Mouse (Mus musculus) embryonic stem cell, embryonic (primary cell): ENCODE measurements around the gene Trak1.

Source experiments
- CTCF ChIA-PET, 4 experiments: fragments of 300-600 bp in 2 of 4; fragments of 350-600 bp in 2 of 4; sonication (Branson Sonifier 250); formaldehyde crosslinking; loops; one replicate each; lab custom pipeline; 2022; ENCODE audit warnings: inconsistent platforms in 2 of 4; lab: Charles Lee
- POLR2A ChIA-PET, 4 experiments: fragments of 300-600 bp in 2 of 4; fragments of 350-600 bp in 2 of 4; sonication (Branson Sonifier 250); formaldehyde crosslinking; loops; one replicate each; lab custom pipeline; 2022; ENCODE audit warnings: antibody characterized with exemption in 4 of 4, inconsistent platforms in 1 of 4; lab: Charles Lee

Gene Trak1

GRCm38 (mm10) chr9:121398100-121398760 lies 100.9 kb downstream of the Trak1 start:
- CTCF ChIA-PET, result interaction anchor here in 2 of 4 experiments (0.6 to 1.3 kb wide), 6 partner anchors 22 to 465 kb away, joined by 3 to 8 read pairs (median 4); no protein-coding TSS in a partner anchor
- POLR2A ChIA-PET, result interaction anchor here in 2 of 4 experiments (0.5 to 1.0 kb wide), 2 partner anchors 45 to 1510 kb away, joined by 3 read pairs; no protein-coding TSS in a partner anchor

GRCm38 (mm10) chr9:121398761-121399160 lies 101.5 kb downstream of the Trak1 start:
- POLR2A ChIA-PET, result interaction anchor here in 2 of 4 experiments (0.5 to 1.0 kb wide), 2 partner anchors 45 to 1510 kb away, joined by 3 read pairs; no protein-coding TSS in a partner anchor

GRCm38 (mm10) chr9:121400608-121401007 lies 103.3 kb downstream of the Trak1 start:
- CTCF ChIA-PET, result interaction anchor here in 3 of 4 experiments (0.6 to 4.7 kb wide), 4 partner anchors 8 to 216 kb away, joined by 3 to 34 read pairs (median 4); no protein-coding TSS in a partner anchor
- POLR2A ChIA-PET, result interaction anchor here in 3 of 4 experiments (0.6 to 1.6 kb wide), 4 partner anchors 8 to 23 kb away, joined by 3 to 4 read pairs (median 3); no protein-coding TSS in a partner anchor

More at GRCm38 (mm10) chr9:121398761-121399160, 101.5 kb downstream of the Trak1 start:
- CTCF ChIA-PET, result interaction anchor here in 2 of 4 experiments (0.9 to 1.3 kb wide), 3 partner anchors 24 to 27 kb away, joined by 3 to 4 read pairs (median 3); no protein-coding TSS in a partner anchor

GRCm38 (mm10) chr9:121403157-121403671 lies 105.9 kb downstream of the Trak1 start:
- POLR2A ChIA-PET, result interaction anchor here in 3 of 4 experiments (0.5 to 3.1 kb wide), 21 partner anchors 9 to 307 kb away, joined by 3 to 12 read pairs (median 4); partner anchors contain the start of gene Ss18l2 (in 1 of the 3)
- CTCF ChIA-PET, result interaction anchor here in 3 of 4 experiments (0.5 to 4.7 kb wide), 11 partner anchors 10 to 241 kb away, joined by 3 to 34 read pairs (median 4); no protein-coding TSS in a partner anchor

GRCm38 (mm10) chr9:121403699-121404098 lies 106.4 kb downstream of the Trak1 start:
- CTCF ChIA-PET, result interaction anchor here in 3 of 4 experiments (0.5 to 4.7 kb wide), 10 partner anchors 11 to 241 kb away, joined by 3 to 34 read pairs (median 4); no protein-coding TSS in a partner anchor
- POLR2A ChIA-PET, result interaction anchor here in 3 of 4 experiments (0.6 to 3.1 kb wide), 20 partner anchors 9 to 629 kb away, joined by 3 to 12 read pairs (median 4); partner anchors contain the start of gene Ss18l2 (in 1 of the 3)

GRCm38 (mm10) chr9:121405088-121405681 lies 107.9 kb downstream of the Trak1 start:
- POLR2A ChIA-PET, result interaction anchor here in 2 of 4 experiments (0.5 to 1.6 kb wide), 3 partner anchors 10 kb away, joined by 3 to 11 read pairs (median 6); no protein-coding TSS in a partner anchor
- CTCF ChIA-PET, result no interaction called here

GRCm38 (mm10) chr9:121405792-121406191 lies 108.5 kb downstream of the Trak1 start:
- ChIA-PET POLR2A (interaction anchor here in 2 of 4 experiments (0.9 to 1.6 kb wide), 2 partner anchors 9 to 10 kb away, joined by 6 to 11 read pairs; no protein-coding TSS in a partner anchor), CTCF (interaction anchor here in 1 of 4 experiments (0.6 kb wide), 1 partner anchor 16 kb away, joined by 3 read pairs; no protein-coding TSS in a partner anchor)

- POLR2A ChIA-PET, result interaction anchor here in 2 of 4 experiments (0.7 to 1.9 kb wide), 5 partner anchors 8 to 32 kb away, joined by 3 to 11 read pairs (median 3); no protein-coding TSS in a partner anchor
Measured at GRCm38 (mm10) chr9:121414237-121414636, 116.9 kb downstream of the Trak1 start.

GRCm38 (mm10) chr9:121415626-121416241 lies 118.4 kb downstream of the Trak1 start:
- CTCF ChIA-PET, result interaction anchor here in 2 of 4 experiments (0.7 to 1.0 kb wide), 3 partner anchors 12 to 24 kb away, joined by 3 to 9 read pairs (median 3); no protein-coding TSS in a partner anchor
- POLR2A ChIA-PET, result interaction anchor here in 2 of 4 experiments (0.8 to 1.9 kb wide), 11 partner anchors 10 to 45 kb away, joined by 3 to 11 read pairs (median 3); no protein-coding TSS in a partner anchor

More at GRCm38 (mm10) chr9:121414237-121414636, 116.9 kb downstream of the Trak1 start:
- CTCF ChIA-PET, result interaction anchor here in 1 of 4 experiments (0.7 kb wide), 1 partner anchor 427 kb away, joined by 3 read pairs; no protein-coding TSS in a partner anchor

GRCm38 (mm10) chr9:121416460-121416859 lies 119.2 kb downstream of the Trak1 start:
- ChIA-PET POLR2A (interaction anchor here in 2 of 4 experiments (1.1 to 1.4 kb wide), 3 partner anchors 11 to 102 kb away, joined by 3 to 5 read pairs (median 4); no protein-coding TSS in a partner anchor), CTCF (no interaction called here)

GRCm38 (mm10) chr9:121416872-121417637 lies 119.8 kb downstream of the Trak1 start:
- CTCF ChIA-PET, result interaction anchor here in 3 of 4 experiments (0.6 to 1.3 kb wide), 3 partner anchors 25 to 966 kb away, joined by 3 to 7 read pairs (median 4); no protein-coding TSS in a partner anchor
- POLR2A ChIA-PET, result interaction anchor here in 2 of 4 experiments (1.1 to 1.4 kb wide), 3 partner anchors 10 to 103 kb away, joined by 3 to 5 read pairs (median 4); no protein-coding TSS in a partner anchor

- POLR2A ChIA-PET, result interaction anchor here in 2 of 4 experiments (0.7 to 1.6 kb wide), 2 partner anchors 16 to 18 kb away, joined by 3 to 6 read pairs; no protein-coding TSS in a partner anchor
- CTCF ChIA-PET, result interaction anchor here in 2 of 4 experiments (0.7 to 2.1 kb wide), 2 partner anchors 26 to 27 kb away, joined by 6 to 11 read pairs; no protein-coding TSS in a partner anchor
Measured at GRCm38 (mm10) chr9:121419011-121419410, 121.7 kb downstream of the Trak1 start.

- POLR2A ChIA-PET, result interaction anchor here in 1 of 4 experiments (1.6 kb wide), 1 partner anchor 17 kb away, joined by 6 read pairs; no protein-coding TSS in a partner anchor
Measured at GRCm38 (mm10) chr9:121419573-121419972, 122.3 kb downstream of the Trak1 start.

GRCm38 (mm10) chr9:121420817-121421216 lies 123.5 kb downstream of the Trak1 start:
- ChIA-PET POLR2A (interaction anchor here in 1 of 4 experiments (1.1 to 1.4 kb wide), 2 partner anchors 21 to 30 kb away, joined by 3 to 5 read pairs; no protein-coding TSS in a partner anchor), CTCF (interaction anchor here in 3 of 4 experiments (0.6 to 2.1 kb wide), 5 partner anchors 23 to 189 kb away, joined by 3 to 11 read pairs (median 4); no protein-coding TSS in a partner anchor)

More at GRCm38 (mm10) chr9:121419573-121419972, 122.3 kb downstream of the Trak1 start:
- CTCF ChIA-PET, result interaction anchor here in 3 of 4 experiments (0.6 to 2.1 kb wide), 3 partner anchors 27 to 117 kb away, joined by 6 to 11 read pairs (median 9); no protein-coding TSS in a partner anchor

- ChIA-PET POLR2A (interaction anchor here in 1 of 4 experiments (1.1 kb wide), 1 partner anchor 23 kb away, joined by 5 read pairs; no protein-coding TSS in a partner anchor), CTCF (no interaction called here)
Measured at GRCm38 (mm10) chr9:121422402-121422801, 125.1 kb downstream of the Trak1 start.

- POLR2A ChIA-PET, result no interaction called here
- CTCF ChIA-PET, result no interaction called here
Measured at GRCm38 (mm10) chr9:121423621-121424020, 126.3 kb downstream of the Trak1 start.
